ENCODE assay signal across 8 mouse cellular contexts in genomic region chrX:33416321-33416720, GRCm38 (mm10).
DNase-seq lines count a peak whose midpoint lies in the region; ATAC-seq and TF ChIP-seq lines count a peak whose summit lies in the region.
"Not testable (repeated sequence)": the region's sequence is repeated elsewhere in the genome, so short reads cannot be mapped to it uniquely, and the experiment has no call there.

No protein-coding gene starts in this region.

- not testable (repeated sequence) for H3K27ac ChIP-seq in kidney, adult 2 months (ENCODE audit: insufficient read depth, low read depth, low read length); liver, embryonic 14.5 days; thymus, adult 2 months (ENCODE audit: control insufficient read depth, insufficient read depth, low read length)

- peak; percentile 90 for ATAC-seq in common myeloid progenitor, adult 5-6 weeks (replicated peaks; ENCODE audit: low read depth, poor library complexity, severe bottlenecking)
- peak; percentile 82 for ATAC-seq in liver, embryonic 14.5 days (ENCODE audit: insufficient read depth)

- peak; percentile 18 for DNase-seq in 416B (ENCODE audit: low read depth)
- DNase-seq in adrenal gland, adult 2 months = peak; percentile 3
- peak; percentile 25 to 44 for DNase-seq in gastrocnemius, postnatal 4 days (ENCODE audit: low spot score in 2 of 2)
- peak; percentile 1 for DNase-seq in kidney, adult 2 months
- DNase-seq in liver, embryonic 14.5 days (ENCODE audit: low read depth in 3 of 3, low spot score in 3 of 3) = not testable (repeated sequence)
- DNase-seq in neural tube, embryonic 10.5 days (ENCODE audit: extremely low spot score, low spot score) = peak; percentile 47
- DNase-seq in thymus, adult 2 months = peak; percentile 2

- H3K4me3 ChIP-seq in kidney, adult 2 months (ENCODE audit: insufficient read depth, low read depth, low read length); liver, embryonic 14.5 days (ENCODE audit: insufficient read depth in 1 of 2, low read depth in 2 of 2, low read length in 2 of 2); thymus, adult 2 months (ENCODE audit: control insufficient read depth, insufficient read depth, low read length): not testable (repeated sequence)

- not testable (repeated sequence) for H3K4me2 ChIP-seq in liver, embryonic 14.5 days (ENCODE audit: low read depth)

- not testable (repeated sequence) for TF ChIP-seq CTCF in kidney, adult 2 months (conservative IDR thresholded peaks at IDR 0.05; ENCODE audit: insufficient read depth, insufficient read length, low read depth, low read length); liver, embryonic 14.5 days (IDR thresholded peaks at IDR 0.05; ENCODE audit: low read depth); thymus, adult 2 months (IDR thresholded peaks at IDR 0.05; ENCODE audit: borderline replicate concordance, control insufficient read depth, extremely low read depth, insufficient read depth, low read length, poor library complexity)

- H3K27me3 ChIP-seq in kidney, adult 2 months (replicated peaks; ENCODE audit: control insufficient read depth, insufficient read depth, low read length); liver, embryonic 14.5 days (ENCODE audit: control insufficient read depth, insufficient read depth, low read length); thymus, adult 2 months (ENCODE audit: control insufficient read depth, insufficient read depth, low read length): not testable (repeated sequence)

- WGBS in kidney, adult 2 months = 91% methylated on average over 8 of the region's 8 CpGs
- 81% methylated on average over 7 of the region's 8 CpGs for WGBS in liver, embryonic 14.5 days (ENCODE audit: insufficient replicate concordance)
- WGBS in thymus, adult 2 months = 90% methylated on average over 8 of the region's 8 CpGs

- not testable (repeated sequence) for H3K36me3 ChIP-seq in kidney, adult 2 months (ENCODE audit: control insufficient read depth, insufficient read depth, low read length); liver, embryonic 14.5 days (replicated peaks; ENCODE audit: control insufficient read depth, insufficient read depth, low read depth); thymus, adult 2 months (ENCODE audit: control insufficient read depth, insufficient read depth, low read length)

- not testable (repeated sequence) for H3K4me1 ChIP-seq in kidney, adult 2 months (ENCODE audit: control insufficient read depth, insufficient read depth, low read length); liver, embryonic 14.5 days (replicated peaks; ENCODE audit: control insufficient read depth in 2 of 2, insufficient read depth in 2 of 2, low read length in 1 of 2); thymus, adult 2 months (replicated peaks; ENCODE audit: control insufficient read depth, insufficient read depth, low read length)

- H3K9me3 ChIP-seq in liver, embryonic 14.5 days (ENCODE audit: control insufficient read depth, low read length) = not testable (repeated sequence)

- TF ChIP-seq POLR2A in kidney, adult 2 months (IDR thresholded peaks at IDR 0.05; ENCODE audit: low read depth, low read length); thymus, adult 2 months (IDR thresholded peaks at IDR 0.05; ENCODE audit: control insufficient read depth, extremely low read depth, insufficient read depth, low read length, poor library complexity): not testable (repeated sequence)

- TF ChIP-seq EP300 in liver, embryonic 14.5 days (IDR thresholded peaks at IDR 0.05; ENCODE audit: low read depth) = not testable (repeated sequence)

- not testable (repeated sequence) for H3K9ac ChIP-seq in liver, embryonic 14.5 days (replicated peaks)
